Mouse (Mus musculus) G1E (cell line): ENCODE measurements around the gene Myo1c.

ENCODE experiments used
- CTCF ChIP-seq: IDR thresholded peaks from 2 replicates; pipeline ENCODE4 v1.5.1; 2012; ENCODE audit warnings: low read depth, low read length, inconsistent platforms, mixed read lengths
- GATA1 ChIP-seq: IDR thresholded peaks from 2 replicates; pipeline ENCODE4 v1.6.1; 2012; ENCODE audit warnings: borderline replicate concordance, low read length, inconsistent platforms, mixed read lengths
- POLR2AphosphoS5 ChIP-seq: IDR thresholded peaks from 2 replicates; pipeline ENCODE4 v1.6.1; 2012; ENCODE audit warnings: low read depth, low read length, inconsistent platforms; ENCODE audit not compliant: insufficient replicate concordance
- TAL1 ChIP-seq: conservative IDR thresholded peaks from 2 replicates; pipeline ENCODE4 v1.6.1; 2012; ENCODE audit warnings: low read depth, low read length, inconsistent platforms, mixed read lengths

GRCm38 (mm10) chr11:75671426-75672180, 21.3 kb downstream of the Myo1c start:
- TF ChIP-seq CTCF (no peak), GATA1 (no peak), POLR2AphosphoS5 (no peak), TAL1 (no peak)
